ENCODE assay signal across 9 mouse cellular contexts in the genomic region with DNA sequence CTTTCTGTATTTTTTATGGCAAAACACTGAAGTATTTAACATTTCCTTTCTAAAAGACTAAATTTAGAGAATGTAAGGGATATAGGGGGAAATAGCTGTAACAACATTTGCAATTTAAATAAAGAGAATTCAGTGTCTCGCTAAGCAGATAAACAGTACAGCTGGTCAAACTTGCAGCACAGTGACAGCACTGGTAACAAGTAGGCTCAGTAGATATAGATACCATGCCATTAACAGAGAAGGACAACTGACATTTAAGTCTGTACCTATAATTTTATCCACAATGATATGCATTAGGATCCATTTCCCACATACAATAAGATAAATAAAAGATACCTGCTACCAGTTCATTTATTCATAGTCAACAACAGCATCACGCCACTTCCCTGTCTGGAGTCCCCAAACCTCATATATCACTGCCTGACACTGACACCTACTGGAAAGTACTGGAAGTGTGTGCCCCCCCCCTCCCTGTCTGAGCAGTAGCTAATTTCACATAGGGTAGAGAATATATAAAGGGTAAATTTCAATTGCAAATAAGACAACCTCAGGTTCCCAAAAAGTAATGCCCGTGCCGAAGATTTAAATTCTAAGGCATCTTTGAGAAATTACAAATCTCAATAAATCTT.
DNase-seq lines count a peak whose midpoint lies in the region; ATAC-seq and TF ChIP-seq lines count a peak whose summit lies in the region.
"Had no signal": no experiment of that assay in that cellular context is flagged by ENCODE, and none has a peak within 500 bp of the region (broad histone marks: within the 10 kb centered on the region; RNA-seq: fewer than 3 reads in every experiment).

No protein-coding gene starts in this region.

- 40% methylated on average over 4 of the region's 4 CpGs for WGBS in kidney, embryonic 16.5 days
- 16% methylated on average over 4 of the region's 4 CpGs for WGBS in hindbrain, embryonic 15.5 days
- 40% methylated on average over 4 of the region's 4 CpGs for WGBS in liver, adult 2 months
- 12% methylated on average over 4 of the region's 4 CpGs for WGBS in neural tube, embryonic 13.5 days

- TF ChIP-seq CTCF in liver, adult 2 months (IDR thresholded peaks at IDR 0.05; ENCODE audit: low read depth, low read length), result peak; percentile 62

- no peak overlapping the region for H3K27ac ChIP-seq in kidney, embryonic 16.5 days (ENCODE audit: low read length)
- H3K27ac ChIP-seq in hindbrain, embryonic 15.5 days (replicated peaks), result no peak overlapping the region
- H3K27ac ChIP-seq in liver, adult 2 months (replicated peaks; ENCODE audit: insufficient read depth, low read depth, low read length), result no peak overlapping the region
- no peak overlapping the region for H3K27ac ChIP-seq in neural tube, embryonic 13.5 days (replicated peaks)

- no peak overlapping the region for H3K4me3 ChIP-seq in kidney, embryonic 16.5 days (ENCODE audit: low read length)
- peak overlapping the region; percentile 35 for H3K4me3 ChIP-seq in hindbrain, embryonic 15.5 days
- no peak overlapping the region for H3K4me3 ChIP-seq in liver, adult 2 months (ENCODE audit: insufficient read depth, low read depth, low read length)
- H3K4me3 ChIP-seq in neural tube, embryonic 13.5 days, result peak overlapping the region; percentile 25
- H3K4me3 ChIP-seq: erythroblast, embryonic 14.5 days had no signal

- H3K9ac ChIP-seq in kidney, embryonic 16.5 days (replicated peaks; ENCODE audit: low read length), result no peak overlapping the region
- H3K9ac ChIP-seq in hindbrain, embryonic 15.5 days, result no peak overlapping the region
- H3K9ac ChIP-seq in liver, adult 2 months (ENCODE audit: low read depth, low read length), result no peak overlapping the region
- no peak overlapping the region for H3K9ac ChIP-seq in neural tube, embryonic 13.5 days

- 0 out of 2 replicates have a peak, but pooled peaks have one; percentile 73 for ATAC-seq in kidney, embryonic 16.5 days (ENCODE audit: low FRiP score, low TSS enrichment)
- ATAC-seq in hindbrain, embryonic 15.5 days (ENCODE audit: low FRiP score, low read depth), result peak; percentile 88
- peak; percentile 81 for ATAC-seq in neural tube, embryonic 13.5 days (ENCODE audit: low read depth)

- H3K79me2 ChIP-seq in liver, adult 2 months (ENCODE audit: control insufficient read depth, insufficient read depth, low read length), result no peaks in the 10 kb centered on the region; the same call in 1 of the 2 replicates

- H3K27me3 ChIP-seq in kidney, embryonic 16.5 days (ENCODE audit: insufficient read depth, low read length), result no peaks in the 10 kb centered on the region
- H3K27me3 ChIP-seq in hindbrain, embryonic 15.5 days, result no peaks in the 10 kb centered on the region
- H3K27me3 ChIP-seq in liver, adult 2 months (ENCODE audit: control insufficient read depth, insufficient read depth, low read length), result no peaks in the 10 kb centered on the region
- H3K27me3 ChIP-seq in neural tube, embryonic 13.5 days, result no peaks in the 10 kb centered on the region

- DNase-seq in kidney, adult 9 months, result no peak
- peak; percentile 78 for DNase-seq in NIH3T3 (ENCODE audit: low read depth)
- DNase-seq in embryo, embryonic 11.5 days (ENCODE audit: low read depth, low spot score), result peak; percentile 27
- peak; percentile 19 for DNase-seq in liver, adult 2 months (ENCODE audit: extremely low read depth, low read depth, low spot score)
- no peak for DNase-seq in spleen, postnatal 36 days (ENCODE audit: low spot score in 2 of 2)

- no peak overlapping the region for H3K4me2 ChIP-seq in kidney, embryonic 16.5 days (replicated peaks; ENCODE audit: low read depth, low read length)
- H3K4me2 ChIP-seq in hindbrain, embryonic 15.5 days, result peak overlapping the region; percentile 40
- H3K4me2 ChIP-seq in neural tube, embryonic 13.5 days, result peak overlapping the region; percentile 39

- TF ChIP-seq POLR2A in liver, adult 2 months (IDR thresholded peaks at IDR 0.05; ENCODE audit: extremely low read depth, insufficient read depth, low read length), result no peak

- H3K4me1 ChIP-seq in kidney, embryonic 16.5 days (ENCODE audit: insufficient read depth, low read length), result peaks cover 6% of the 10 kb centered on the region; the same call in 1 of the 2 replicates
- H3K4me1 ChIP-seq in hindbrain, embryonic 15.5 days (replicated peaks), result peaks cover 10% of the 10 kb centered on the region; the same call in 1 of the 2 replicates
- H3K4me1 ChIP-seq in liver, adult 2 months (ENCODE audit: control insufficient read depth, insufficient read depth, low read length), result no peaks in the 10 kb centered on the region; the same call in 1 of the 2 replicates
- H3K4me1 ChIP-seq in neural tube, embryonic 13.5 days (replicated peaks), result peaks cover 19% of the 10 kb centered on the region

- no peaks in the 10 kb centered on the region for H3K36me3 ChIP-seq in kidney, embryonic 16.5 days (ENCODE audit: insufficient read depth, low read length)
- no peaks in the 10 kb centered on the region for H3K36me3 ChIP-seq in hindbrain, embryonic 15.5 days
- H3K36me3 ChIP-seq in liver, adult 2 months (ENCODE audit: control insufficient read depth, insufficient read depth, low read length), result peaks cover 3% of the 10 kb centered on the region; the same call in 1 of the 2 replicates
- no peaks in the 10 kb centered on the region for H3K36me3 ChIP-seq in neural tube, embryonic 13.5 days

- H3K9me3 ChIP-seq in kidney, embryonic 16.5 days (ENCODE audit: low read length), result no peaks in the 10 kb centered on the region
- no peaks in the 10 kb centered on the region for H3K9me3 ChIP-seq in hindbrain, embryonic 15.5 days
- H3K9me3 ChIP-seq in neural tube, embryonic 13.5 days, result no peaks in the 10 kb centered on the region

Comparison
In these comparisons a context has a peak if more than half of its experiments do, and no peak if none do; other contexts are left out.
1. H3K4me3 ChIP-seq: peak in hindbrain, embryonic 15.5 days (single experiment) and neural tube, embryonic 13.5 days (single experiment); none in kidney, embryonic 16.5 days (single experiment) and liver, adult 2 months (single experiment).
2. DNase-seq: peak in NIH3T3 (single experiment), embryo, embryonic 11.5 days (single experiment) and liver, adult 2 months (single experiment); none in kidney, adult 9 months (single experiment) and spleen, postnatal 36 days (0 of 2).
3. Peak in every context shown above with its lines, with median percentiles within 50 percentile points of each other: ATAC-seq.